Mouse (Mus musculus) forebrain, embryonic 16.5 days (tissue): ENCODE measurements at regions not wholly inside any gene's neighbourhood (a gene's known extent, or its start where the extent isn't known, plus 50 kb on each side); places are given as distances from the start of the nearest gene placed in this dataset.

ENCODE experiments used
- ATAC-seq: fragments of 200-750 bp; cut with Nextera tagmentation; 2 replicates; pipeline ENCODE4 v1.8.0; 2017; ENCODE audit warnings: mild to moderate bottlenecking, moderate library complexity
- H3K27ac ChIP-seq: fragments of 300-500 bp; sonication (generic); 2 replicates; pipeline ENCODE4 v1.5.1; 2014; ENCODE audit warnings: low read length, control low read depth
- H3K27me3 ChIP-seq: fragments of 300-500 bp; sonication (generic); replicated peaks from 2 replicates; pipeline ENCODE4 v1.6.1; 2014; ENCODE audit warnings: low read length; ENCODE audit not compliant: control insufficient read depth, insufficient read depth
- H3K36me3 ChIP-seq: fragments of 300-500 bp; sonication (generic); 2 replicates; pipeline ENCODE4 v1.6.1; 2014; ENCODE audit not compliant: control insufficient read depth, insufficient read depth
- H3K4me1 ChIP-seq: fragments of 300-500 bp; sonication (generic); replicated peaks from 2 replicates; pipeline ENCODE4 v1.6.1; 2014; ENCODE audit warnings: low read length; ENCODE audit not compliant: control insufficient read depth, insufficient read depth
- H3K4me2 ChIP-seq: fragments of 300-500 bp; sonication (generic); 2 replicates; pipeline ENCODE4 v1.6.1; 2014; ENCODE audit warnings: mild to moderate bottlenecking, low read length, control low read depth
- H3K4me3 ChIP-seq: fragments of 300-500 bp; sonication (generic); replicated peaks from 2 replicates; pipeline ENCODE4 v1.5.1; 2014; ENCODE audit warnings: mild to moderate bottlenecking, low read length, control low read depth
- H3K9ac ChIP-seq: fragments of 300-500 bp; sonication (generic); replicated peaks from 2 replicates; pipeline ENCODE4 v1.6.1; 2014; ENCODE audit warnings: low read depth, low read length, control low read depth
- H3K9me3 ChIP-seq: fragments of 300-500 bp; sonication (generic); 2 replicates; pipeline ENCODE4 v1.6.1; 2016; ENCODE audit warnings: low read length; ENCODE audit not compliant: control insufficient read depth
- WGBS: fragments of 180-500 bp; shearing (Covaris S2); extraction: QIAGEN DNeasy Blood & Tissue Kit; methylation state at CpG from one replicate; pipeline ENCODE4 v1.1.7; 2014; 5-methylcytosine and 5-hydroxymethylcytosine counted together

DNA sequence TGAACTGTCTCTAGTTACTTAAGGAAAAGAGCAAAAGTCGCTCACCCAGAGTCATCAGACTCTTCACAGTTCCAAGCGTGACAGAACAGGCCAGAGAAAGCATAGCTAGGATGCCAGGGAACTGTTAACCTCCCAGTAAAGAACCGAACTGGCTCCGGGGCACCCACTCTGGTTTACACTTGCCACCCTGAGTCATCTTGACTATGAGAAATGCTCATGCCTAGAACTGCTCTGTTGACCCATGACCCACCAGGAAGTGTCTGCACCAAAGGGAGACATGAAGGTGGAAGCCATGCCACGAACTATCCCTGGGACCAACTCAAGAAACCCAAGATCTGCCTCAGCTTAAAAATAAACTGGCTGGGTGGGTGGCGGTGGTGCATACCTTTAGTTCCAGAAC lies 51.3 kb upstream of the Slc2a1 start:
- 95% methylated on average over 6 of the region's 6 CpGs for WGBS
- Histone ChIP-seq H3K27me3 (no peaks in the 10 kb centered on the region), H3K9me3 (no peaks in the 10 kb centered on the region)

DNA sequence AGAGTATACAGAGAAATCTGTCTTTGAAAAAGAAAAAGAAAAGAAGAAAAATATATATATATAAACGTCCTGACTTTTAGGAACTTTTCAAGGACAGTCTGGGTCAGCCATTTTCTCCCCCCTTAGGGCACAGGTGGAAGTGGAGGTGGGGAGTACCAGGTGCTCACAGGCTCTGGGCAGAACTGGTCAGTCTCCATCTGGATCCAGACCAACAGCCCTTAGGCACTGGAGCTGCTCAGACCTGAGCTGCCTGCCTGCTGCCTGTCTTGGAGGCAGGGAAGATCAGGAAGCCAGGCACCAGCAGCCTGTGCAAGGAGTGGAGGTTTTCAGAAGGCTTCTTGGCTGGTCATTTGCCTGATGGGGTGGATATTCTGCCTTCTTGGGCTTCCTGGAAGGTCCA lies 50.7 kb upstream of the Slc2a1 start:
- Histone ChIP-seq H3K9ac (no peak overlapping the region), H3K4me3 (no peak overlapping the region), H3K9me3 (no peaks in the 10 kb centered on the region), H3K27me3 (no peaks in the 10 kb centered on the region), H3K4me2 (no peak overlapping the region), H3K36me3 (no peaks in the 10 kb centered on the region), H3K27ac (no peak overlapping the region), H3K4me1 (no peaks in the 10 kb centered on the region)
- no peak for ATAC-seq
- WGBS: 85% methylated on average over 1 of the region's 1 CpGs

More for the DNA sequence above, 51.3 kb upstream of the Slc2a1 start:
- ATAC-seq: no peak
- H3K9ac ChIP-seq: no peak overlapping the region
- H3K36me3 ChIP-seq: no peaks in the 10 kb centered on the region
- H3K27ac ChIP-seq: no peak overlapping the region
- H3K4me1 ChIP-seq: no peaks in the 10 kb centered on the region
- no peak overlapping the region for H3K4me3 ChIP-seq
- no peak overlapping the region for H3K4me2 ChIP-seq
